Mouse (Mus musculus) spleen, adult 2 months (tissue): Measurements from ENCODE around the gene Pex3. TPM values are rescaled to one million over a fixed set of nuclear protein-coding genes. Genes with fewer than 3 reads are reported as not detected.
A peak's percentile ranks its signal among the peaks of the same experiment; 100 is the strongest.

Experiments used
- DNase-seq, 2 experiments: peaks; one replicate each; pipeline versions ENCODE4 v3.0.0 to v3.0.0-alpha.2; 2012 to 2021; ENCODE audit warnings: low spot score in 2 of 2, low read depth in 1 of 2
- H3K27ac ChIP-seq: fragments of 200-500 bp; 2 replicates; pipeline ENCODE4 v1.5.1; 2012; ENCODE audit warnings: low read length, inconsistent platforms; ENCODE audit not compliant: insufficient read depth
- H3K27me3 ChIP-seq: fragments of 200-500 bp; 2 replicates; pipeline ENCODE4 v1.6.1; 2012; ENCODE audit warnings: mild to moderate bottlenecking, moderate library complexity, low read length, inconsistent platforms; ENCODE audit not compliant: control insufficient read depth, insufficient read depth
- H3K36me3 ChIP-seq: fragments of 200-500 bp; 2 replicates; pipeline ENCODE4 v1.6.1; 2012; ENCODE audit warnings: mild to moderate bottlenecking, low read length, inconsistent platforms; ENCODE audit not compliant: control insufficient read depth, insufficient read depth
- H3K4me1 ChIP-seq: fragments of 200-500 bp; 2 replicates; pipeline ENCODE4 v1.6.1; 2011; ENCODE audit warnings: inconsistent platforms; ENCODE audit not compliant: control insufficient read depth, insufficient read depth, insufficient read length
- H3K4me3 ChIP-seq: fragments of 200-500 bp; 2 replicates; pipeline ENCODE4 v1.5.1; 2011; ENCODE audit warnings: mild to moderate bottlenecking, inconsistent platforms; ENCODE audit not compliant: insufficient read depth, insufficient read length; ENCODE audit errors: extremely low read depth
- CTCF ChIP-seq: fragments of 200-500 bp; IDR thresholded peaks from 2 replicates; pipeline ENCODE4 v1.5.1; 2011; ENCODE audit warnings: mild to moderate bottlenecking, inconsistent platforms; ENCODE audit not compliant: insufficient read depth, insufficient read length, insufficient replicate concordance; ENCODE audit errors: extremely low read depth
- POLR2A ChIP-seq: fragments of 200-500 bp; IDR thresholded peaks from 2 replicates; pipeline ENCODE4 v1.6.1; 2011; ENCODE audit warnings: low read depth, low read length, inconsistent platforms
- WGBS: fragments of 180-500 bp; shearing (Covaris S2); methylation state at CpG from one replicate; pipeline ENCODE4 v1.1.7; 2018; 5-methylcytosine and 5-hydroxymethylcytosine counted together
- polyA plus RNA-seq: library from polyadenylated mRNA; depleted of rRNA; stranded (reverse); fragments of >200 nt; gene quantifications from 2 replicates; pipeline ENCODE4 v1.2.3, GENCODE M21; 2012

Gene Pex3
- polyA plus RNA-seq, 1 experiment, result 3.0 TPM

GRCm38 (mm10) chr10:13500473-13500872, 52.5 kb downstream of the Pex3 start:
- DNase-seq, result peak in 1 of 2 experiments; percentile 14
- H3K27ac ChIP-seq, result peak overlapping the region; percentile 49
- no peak for TF ChIP-seq CTCF
- no peak for TF ChIP-seq POLR2A
- peak overlapping the region; percentile 83 for H3K4me3 ChIP-seq
- 19% methylated on average over 9 of the region's 9 CpGs for WGBS
- H3K36me3 ChIP-seq, result peaks cover 2% of the 10 kb centered on the region; the same call in 1 of the 2 replicates
- no peaks in the 10 kb centered on the region for H3K27me3 ChIP-seq
- H3K4me1 ChIP-seq, result peaks cover 6% of the 10 kb centered on the region; the same call in 1 of the 2 replicates

- H3K36me3 ChIP-seq, result no peaks in the 10 kb centered on the region; the same call in 1 of the 2 replicates
- no peaks in the 10 kb centered on the region for H3K27me3 ChIP-seq
- peaks cover 6% of the 10 kb centered on the region; the same call in 1 of the 2 replicates for H3K4me1 ChIP-seq
- no peak for TF ChIP-seq POLR2A
- TF ChIP-seq CTCF, result no peak
- H3K4me3 ChIP-seq, result no peak within 1 kb of the TSS
- peak within 1 kb of the TSS; percentile 26 for H3K27ac ChIP-seq
- DNase-seq, result no peak
- WGBS, result 20% methylated on average over 2 of the region's 2 CpGs
Observed at GRCm38 (mm10) chr10:13499331-13499730, 53.6 kb downstream of the Pex3 start, which contains the start of gene Fuca2. TSS of gene Fuca2 (plus strand) at chr10:13499540.

DNA sequence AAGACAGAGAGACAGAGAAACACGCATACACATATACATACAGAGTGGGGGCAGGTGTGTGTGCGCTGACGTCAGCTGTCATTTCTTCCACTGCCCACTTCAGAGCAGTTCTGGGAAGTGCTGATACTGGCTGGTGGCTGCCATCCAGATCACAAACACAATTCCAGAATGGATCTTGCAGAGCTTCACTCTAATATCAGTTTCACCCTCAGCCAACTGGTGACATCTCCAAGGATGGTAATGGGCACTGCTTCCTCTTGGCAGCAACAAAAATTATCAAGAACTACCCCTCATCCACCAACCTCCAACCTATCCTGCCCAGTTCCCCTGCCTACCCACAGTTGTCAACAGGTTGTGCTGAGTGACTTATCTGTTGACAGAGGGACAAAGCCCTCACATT, 56.6 kb downstream of the Pex3 start:
- TF ChIP-seq CTCF (no peak), POLR2A (no peak)
- Histone ChIP-seq H3K4me1 (peaks cover 6% of the 10 kb centered on the region; the same call in 1 of the 2 replicates), H3K27ac (no peak overlapping the region), H3K27me3 (no peaks in the 10 kb centered on the region), H3K4me3 (no peak overlapping the region), H3K36me3 (no peaks in the 10 kb centered on the region)
- 89% methylated on average over 3 of the region's 3 CpGs for WGBS
- no peak for DNase-seq

- no peaks in the 10 kb centered on the region for H3K36me3 ChIP-seq
- H3K4me1 ChIP-seq, result 0 out of 2 replicates have a peak, but pooled peaks cover under 1% of the 10 kb centered on the region
- no peak overlapping the region for H3K4me3 ChIP-seq
- no peak for DNase-seq
- no peaks in the 10 kb centered on the region for H3K27me3 ChIP-seq
- TF ChIP-seq POLR2A (no peak), CTCF (no peak)
- H3K27ac ChIP-seq, result no peak overlapping the region
- WGBS, result 93% methylated on average over 9 of the region's 9 CpGs
Observed at GRCm38 (mm10) chr10:13493978-13494686, 58.8 kb downstream of the Pex3 start.

GRCm38 (mm10) chr10:13489671-13490070, 63.3 kb downstream of the Pex3 start:
- TF ChIP-seq CTCF, result no peak
- no peak for TF ChIP-seq POLR2A
- Histone ChIP-seq H3K27me3 (no peaks in the 10 kb centered on the region), H3K4me3 (no peak overlapping the region), H3K4me1 (no peaks in the 10 kb centered on the region), H3K27ac (no peak overlapping the region), H3K36me3 (no peaks in the 10 kb centered on the region)
- 89% methylated on average over 6 of the region's 6 CpGs for WGBS
- DNase-seq, result no peak

GRCm38 (mm10) chr10:13485958-13486357, 67.0 kb downstream of the Pex3 start:
- no peak for DNase-seq
- no peak overlapping the region for H3K4me3 ChIP-seq
- no peak overlapping the region for H3K27ac ChIP-seq
- no peaks in the 10 kb centered on the region for H3K27me3 ChIP-seq
- H3K36me3 ChIP-seq, result no peaks in the 10 kb centered on the region
- WGBS, result 89% methylated on average over 4 of the region's 4 CpGs
- TF ChIP-seq CTCF (no peak), POLR2A (no peak)
- no peaks in the 10 kb centered on the region for H3K4me1 ChIP-seq

DNA sequence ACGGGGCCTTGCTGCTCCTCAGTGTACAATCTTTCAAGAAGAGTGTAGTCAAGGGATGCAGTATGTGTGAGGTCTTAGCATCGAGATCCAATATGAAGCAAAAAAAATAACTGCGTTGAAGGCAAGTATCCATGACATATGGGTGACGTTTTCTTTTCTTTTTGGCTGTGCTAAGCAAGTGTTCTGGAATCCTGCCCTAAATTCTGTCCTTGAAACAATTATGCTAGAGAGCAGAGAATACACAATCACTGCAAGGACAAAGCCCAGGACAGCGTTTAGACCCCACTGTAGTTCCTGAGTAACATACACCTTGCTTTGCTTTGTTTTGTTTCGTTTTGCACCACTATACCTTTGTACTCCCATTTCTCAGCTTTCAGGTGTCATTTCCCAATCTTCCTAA, 73.6 kb downstream of the Pex3 start:
- DNase-seq, result no peak
- TF ChIP-seq POLR2A (no peak), CTCF (no peak)
- 87% methylated on average over 6 of the region's 6 CpGs for WGBS
- H3K27ac ChIP-seq, result no peak overlapping the region
- no peak overlapping the region for H3K4me3 ChIP-seq
- H3K4me1 ChIP-seq, result no peaks in the 10 kb centered on the region
- H3K36me3 ChIP-seq, result no peaks in the 10 kb centered on the region
- H3K27me3 ChIP-seq, result 0 out of 2 replicates have a peak, but pooled peaks cover 1% of the 10 kb centered on the region
